Mouse (Mus musculus): ENCODE data around the gene Dynlrb1. TPM values are rescaled to one million over a fixed set of nuclear protein-coding genes. Genes with fewer than 3 reads are reported as not detected.

The Dynlrb1 gene
- polyA plus RNA-seq, 1 experiment = 102 TPM

DNA sequence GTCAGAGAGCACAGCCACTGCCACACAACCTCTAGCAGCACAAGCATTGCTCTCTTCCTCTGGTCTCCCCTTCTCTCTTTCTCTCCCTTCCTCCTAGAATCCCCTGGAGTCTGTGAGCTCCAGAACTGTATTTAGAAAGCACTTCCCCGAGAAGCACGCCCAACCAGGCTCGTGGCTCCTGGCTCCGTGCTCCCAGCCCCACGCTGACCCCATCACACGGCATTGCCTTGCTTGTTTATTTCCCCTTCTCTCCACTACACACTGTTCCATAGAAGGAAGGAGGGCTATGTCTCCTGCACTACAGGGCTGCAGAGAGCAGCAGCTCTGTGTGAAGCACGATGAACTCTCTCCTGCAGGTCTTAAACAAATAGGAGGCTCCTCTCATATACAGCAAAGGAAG lies 48.3 kb downstream of the Dynlrb1 start:
- TF ChIP-seq POLR2A (IDR thresholded peaks at IDR 0.05; ENCODE audit: borderline replicate concordance, control insufficient read depth, low read depth, low read length) (no peak), CTCF (IDR thresholded peaks at IDR 0.05; ENCODE audit: control insufficient read depth, insufficient read depth, low read length) (no peak)
- Histone ChIP-seq H3K4me1 (ENCODE audit: control insufficient read depth, insufficient read depth, low read length) (no peaks in the 10 kb centered on the region; the same call in 1 of the 2 replicates), H3K27ac (ENCODE audit: control insufficient read depth, insufficient read depth, low read depth, low read length, poor library complexity) (no peak overlapping the region), H3K4me3 (replicated peaks; ENCODE audit: control insufficient read depth, low read depth, low read length) (no peak overlapping the region)
- 82% methylated on average over 7 of the region's 7 CpGs for WGBS

DNA sequence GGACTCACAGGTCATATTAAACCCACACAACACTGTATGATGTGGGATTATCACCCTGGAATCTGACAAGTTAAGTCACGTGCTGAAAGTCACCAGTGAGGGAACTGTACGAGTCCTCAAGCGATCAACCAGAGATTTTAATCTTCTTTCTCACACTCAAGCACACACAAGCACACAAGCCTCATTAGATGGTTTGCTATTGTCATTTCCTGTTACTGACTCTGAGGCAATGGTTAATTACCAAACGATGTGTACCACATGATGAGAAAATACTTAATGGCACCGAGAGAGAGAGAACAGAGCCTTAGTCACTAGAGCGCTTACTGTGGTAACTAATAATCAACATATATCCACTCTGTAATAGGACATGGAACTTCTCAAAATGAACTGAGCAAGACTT lies 49.4 kb downstream of the Dynlrb1 start:
- no peak overlapping the region for H3K27ac ChIP-seq (ENCODE audit: control insufficient read depth, insufficient read depth, low read depth, low read length, poor library complexity)
- no peak overlapping the region for H3K4me3 ChIP-seq (replicated peaks; ENCODE audit: control insufficient read depth, low read depth, low read length)
- WGBS = 63% methylated on average over 6 of the region's 6 CpGs
- no peak for TF ChIP-seq POLR2A (IDR thresholded peaks at IDR 0.05; ENCODE audit: borderline replicate concordance, control insufficient read depth, low read depth, low read length)
- TF ChIP-seq CTCF (IDR thresholded peaks at IDR 0.05; ENCODE audit: control insufficient read depth, insufficient read depth, low read length) = no peak
- no peaks in the 10 kb centered on the region; the same call in 1 of the 2 replicates for H3K4me1 ChIP-seq (ENCODE audit: control insufficient read depth, insufficient read depth, low read length)

DNA sequence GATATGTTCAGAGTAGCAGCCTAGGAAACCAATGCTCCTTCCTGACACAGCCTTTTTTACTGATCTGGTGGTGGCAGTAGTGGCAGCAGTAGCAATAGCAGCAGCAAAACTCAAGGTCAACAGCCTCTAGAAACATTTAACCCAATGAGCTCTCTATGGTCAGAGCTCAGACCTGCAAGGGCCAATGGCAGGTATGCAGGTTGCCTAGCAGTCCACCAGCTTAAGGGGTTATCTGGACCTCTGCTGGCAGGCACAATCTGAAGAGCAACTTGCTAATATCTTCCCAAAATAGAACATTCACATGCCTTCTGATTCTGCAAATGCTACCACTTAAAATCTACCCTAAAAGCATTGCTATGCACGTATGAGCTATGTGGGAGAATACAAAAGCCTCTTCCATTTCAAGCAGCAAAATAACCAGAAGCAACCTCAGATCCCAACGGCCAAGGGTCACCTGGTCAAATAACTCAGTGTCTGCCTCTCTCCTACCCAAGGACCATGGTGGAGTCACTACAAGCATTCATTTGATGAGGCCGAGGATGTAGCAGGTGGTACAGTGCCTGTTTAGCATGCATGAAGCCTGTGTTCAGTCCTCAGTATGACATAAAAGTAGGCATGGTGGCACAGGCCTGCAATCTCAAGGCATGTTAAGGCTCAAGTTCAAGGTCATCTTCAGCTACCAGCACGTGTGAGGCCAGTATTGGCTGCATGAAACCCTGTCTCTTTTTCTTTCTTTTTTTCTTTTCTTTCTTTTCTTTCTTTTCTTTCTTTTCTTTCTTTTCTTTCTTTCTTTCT lies 51.3 kb downstream of the Dynlrb1 start:
- TF ChIP-seq CTCF (IDR thresholded peaks at IDR 0.05; ENCODE audit: control insufficient read depth, insufficient read depth, low read length) = no peak
- TF ChIP-seq POLR2A (IDR thresholded peaks at IDR 0.05; ENCODE audit: borderline replicate concordance, control insufficient read depth, low read depth, low read length) = no peak
- 84% methylated on average over 4 of the region's 4 CpGs for WGBS
- Histone ChIP-seq H3K4me1 (ENCODE audit: control insufficient read depth, insufficient read depth, low read length) (no peaks in the 10 kb centered on the region; the same call in 1 of the 2 replicates), H3K4me3 (replicated peaks; ENCODE audit: control insufficient read depth, low read depth, low read length) (no peak overlapping the region), H3K27ac (ENCODE audit: control insufficient read depth, insufficient read depth, low read depth, low read length, poor library complexity) (no peak overlapping the region)

GRCm38 (mm10) chr2:155290066-155290465 lies 53.7 kb downstream of the Dynlrb1 start:
- Histone ChIP-seq H3K4me3 (replicated peaks; ENCODE audit: control insufficient read depth, low read depth, low read length) (no peak overlapping the region), H3K4me1 (ENCODE audit: control insufficient read depth, insufficient read depth, low read length) (no peaks in the 10 kb centered on the region; the same call in 1 of the 2 replicates), H3K27ac (ENCODE audit: control insufficient read depth, insufficient read depth, low read depth, low read length, poor library complexity) (no peak overlapping the region)
- TF ChIP-seq CTCF (IDR thresholded peaks at IDR 0.05; ENCODE audit: control insufficient read depth, insufficient read depth, low read length) = no peak
- TF ChIP-seq POLR2A (IDR thresholded peaks at IDR 0.05; ENCODE audit: borderline replicate concordance, control insufficient read depth, low read depth, low read length) = no peak
- WGBS = 88% methylated on average over 8 of the region's 8 CpGs

GRCm38 (mm10) chr2:155293382-155293781 lies 57.0 kb downstream of the Dynlrb1 start:
- no peak overlapping the region for H3K4me3 ChIP-seq (replicated peaks; ENCODE audit: control insufficient read depth, low read depth, low read length)
- H3K27ac ChIP-seq (ENCODE audit: control insufficient read depth, insufficient read depth, low read depth, low read length, poor library complexity) = no peak overlapping the region
- peaks cover 2% of the 10 kb centered on the region; the same call in 1 of the 2 replicates for H3K4me1 ChIP-seq (ENCODE audit: control insufficient read depth, insufficient read depth, low read length)
- WGBS = 79% methylated on average over 2 of the region's 2 CpGs
- TF ChIP-seq CTCF (IDR thresholded peaks at IDR 0.05; ENCODE audit: control insufficient read depth, insufficient read depth, low read length) (no peak), POLR2A (IDR thresholded peaks at IDR 0.05; ENCODE audit: borderline replicate concordance, control insufficient read depth, low read depth, low read length) (no peak)

GRCm38 (mm10) chr2:155293946-155294345 lies 57.6 kb downstream of the Dynlrb1 start:
- H3K4me1 ChIP-seq (ENCODE audit: control insufficient read depth, insufficient read depth, low read length) = peaks cover 2% of the 10 kb centered on the region; the same call in 1 of the 2 replicates
- no peak overlapping the region for H3K27ac ChIP-seq (ENCODE audit: control insufficient read depth, insufficient read depth, low read depth, low read length, poor library complexity)
- WGBS = 82% methylated on average over 4 of the region's 4 CpGs
- no peak overlapping the region for H3K4me3 ChIP-seq (replicated peaks; ENCODE audit: control insufficient read depth, low read depth, low read length)
- TF ChIP-seq POLR2A (IDR thresholded peaks at IDR 0.05; ENCODE audit: borderline replicate concordance, control insufficient read depth, low read depth, low read length) (no peak), CTCF (IDR thresholded peaks at IDR 0.05; ENCODE audit: control insufficient read depth, insufficient read depth, low read length) (no peak)

DNA sequence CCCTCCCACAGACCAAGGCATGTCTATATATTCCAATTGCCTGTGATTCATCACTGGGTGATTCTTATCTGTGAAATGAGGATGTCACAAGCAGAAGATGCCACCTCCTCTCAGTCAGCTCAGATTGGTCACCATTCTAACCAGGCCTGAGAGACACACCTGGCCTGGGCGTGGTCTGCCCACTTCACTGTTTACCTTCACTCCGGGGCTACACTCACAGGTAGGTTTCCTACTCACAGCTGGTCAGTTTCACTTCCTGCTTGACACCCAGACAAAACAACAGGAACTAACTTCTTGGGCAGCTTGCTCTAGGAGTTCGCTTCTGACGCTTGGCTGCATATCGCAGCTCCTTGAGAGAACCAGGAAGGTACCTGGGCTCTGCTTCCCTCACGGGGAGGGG lies 59.1 kb downstream of the Dynlrb1 start:
- 76% methylated on average over 6 of the region's 6 CpGs for WGBS
- TF ChIP-seq CTCF (IDR thresholded peaks at IDR 0.05; ENCODE audit: control insufficient read depth, insufficient read depth, low read length) (no peak), POLR2A (IDR thresholded peaks at IDR 0.05; ENCODE audit: borderline replicate concordance, control insufficient read depth, low read depth, low read length) (no peak)
- peaks cover 2% of the 10 kb centered on the region; the same call in 1 of the 2 replicates for H3K4me1 ChIP-seq (ENCODE audit: control insufficient read depth, insufficient read depth, low read length)
- 0 out of 2 replicates have a peak overlapping the region, but pooled peaks have one; percentile 16 for H3K27ac ChIP-seq (ENCODE audit: control insufficient read depth, insufficient read depth, low read depth, low read length, poor library complexity)
- no peak overlapping the region for H3K4me3 ChIP-seq (replicated peaks; ENCODE audit: control insufficient read depth, low read depth, low read length)

DNA sequence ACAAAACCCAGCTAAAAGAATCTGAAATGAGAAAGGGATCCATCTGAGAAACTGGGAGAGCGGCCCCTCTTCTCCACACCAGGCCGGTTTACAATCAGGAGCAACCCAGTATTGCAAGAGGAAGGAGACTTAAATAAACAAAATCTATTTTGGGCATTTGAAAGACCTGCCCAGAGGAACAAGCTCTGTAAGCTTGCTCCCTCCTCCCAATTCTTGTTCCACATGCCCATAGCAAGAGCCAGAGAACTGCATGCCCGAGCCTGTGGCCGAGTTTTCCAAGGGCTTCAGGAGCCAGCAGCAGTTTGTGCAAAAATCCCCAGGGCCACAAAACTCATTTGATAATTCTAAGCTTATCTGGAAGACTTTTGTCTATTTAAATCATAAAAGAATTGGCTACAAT lies 63.2 kb downstream of the Dynlrb1 start:
- 87% methylated on average over 4 of the region's 4 CpGs for WGBS
- Histone ChIP-seq H3K27ac (ENCODE audit: control insufficient read depth, insufficient read depth, low read depth, low read length, poor library complexity) (no peak overlapping the region), H3K4me3 (replicated peaks; ENCODE audit: control insufficient read depth, low read depth, low read length) (no peak overlapping the region), H3K4me1 (ENCODE audit: control insufficient read depth, insufficient read depth, low read length) (peaks cover 2% of the 10 kb centered on the region; the same call in 1 of the 2 replicates)
- TF ChIP-seq POLR2A (IDR thresholded peaks at IDR 0.05; ENCODE audit: borderline replicate concordance, control insufficient read depth, low read depth, low read length) (no peak), CTCF (IDR thresholded peaks at IDR 0.05; ENCODE audit: control insufficient read depth, insufficient read depth, low read length) (no peak)

Other genes starting within 250 kb of the Dynlrb1 start
- gene Gm14226, start 218.3 kb upstream of the Dynlrb1 start, polyA plus RNA-seq (2011; ENCODE audit: insufficient read depth, insufficient read length, low replicate concordance, missing spikeins) = not detected in 2 replicates
- 11.7 and 18.5 TPM in 2 replicates for gene Ahcy, start 162.0 kb upstream of the Dynlrb1 start, polyA plus RNA-seq (2011; ENCODE audit: insufficient read depth, insufficient read length, low replicate concordance, missing spikeins)
- 12.4 and 21.0 TPM in 2 replicates for gene Itch, start 103.0 kb upstream of the Dynlrb1 start, polyA plus RNA-seq (2011; ENCODE audit: insufficient read depth, insufficient read length, low replicate concordance, missing spikeins)
- gene Map1lc3a, start 39.8 kb downstream of the Dynlrb1 start, polyA plus RNA-seq (2011; ENCODE audit: insufficient read depth, insufficient read length, low replicate concordance, missing spikeins) = 33.5 and 41.2 TPM in 2 replicates
- 13.5 and 14.6 TPM in 2 replicates for gene Pigu, start 120.9 kb downstream of the Dynlrb1 start, polyA plus RNA-seq (2011; ENCODE audit: insufficient read depth, insufficient read length, low replicate concordance, missing spikeins)
- gene Trp53inp2, start 144.5 kb downstream of the Dynlrb1 start, polyA plus RNA-seq (2011; ENCODE audit: insufficient read depth, insufficient read length, low replicate concordance, missing spikeins) = 15.1 and 17.4 TPM in 2 replicates
- 18.1 and 35.1 TPM in 2 replicates for gene Ncoa6, start 237.4 kb downstream of the Dynlrb1 start, polyA plus RNA-seq (2011; ENCODE audit: insufficient read depth, insufficient read length, low replicate concordance, missing spikeins)

Data from bone marrow, adult 2 months (tissue).